Mouse (Mus musculus) mouse embryonic stem cell (cell line): Measurements from ENCODE around the gene Ppp2r2c.

ENCODE experiments used
- in situ Hi-C, 2 experiments: fragments of 300-500 bp; cut with MboI; formaldehyde crosslinking; loops; 1 replicate in 1 of 2; 3 replicates in 1 of 2; pipeline ENCODE4 v1.14.3; 2019 to 2020; ENCODE audit warnings: low sequenced_read_pairs in 2 of 2, low pct_unique_long_range_greater_than_20kb in 1 of 2, mixed read lengths in 1 of 2; ENCODE audit not compliant: unreplicated experiment in 1 of 2

The Ppp2r2c gene

DNA sequence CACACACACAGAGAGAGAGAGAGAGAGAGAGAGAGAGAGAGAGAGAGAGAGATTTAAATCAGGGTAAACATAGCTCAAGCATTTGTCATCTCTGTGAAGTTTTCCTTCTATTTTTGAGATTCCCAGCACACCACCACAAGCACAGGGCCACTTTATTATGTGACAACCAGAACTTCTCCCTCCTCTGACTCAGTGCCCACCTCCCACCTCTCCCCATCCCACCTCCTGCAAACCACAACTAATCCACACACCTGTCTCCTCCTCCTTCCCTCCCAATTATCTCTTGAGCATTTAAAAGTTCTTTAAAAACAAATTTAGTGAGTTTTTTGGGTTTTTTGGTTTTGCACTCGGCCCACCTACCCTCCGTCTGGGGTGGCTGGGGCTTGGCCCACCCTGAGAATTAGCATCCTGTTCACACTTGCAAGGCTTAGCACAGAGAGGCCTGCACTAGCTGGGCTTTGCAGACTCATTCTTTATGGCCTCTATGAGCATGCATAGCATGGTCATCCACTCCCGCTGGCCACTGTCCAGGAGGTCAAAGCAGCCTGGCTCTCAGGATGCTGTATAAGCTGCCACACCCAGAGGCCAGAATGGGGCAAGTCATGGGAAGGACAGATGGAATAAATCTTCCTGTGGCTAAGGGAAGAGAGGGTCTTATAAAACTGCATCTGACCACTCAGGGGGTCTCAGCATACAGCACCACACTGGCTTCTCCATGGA is 122.5 kb downstream of the Ppp2r2c start:
- in situ Hi-C loops = no loop called here

DNA sequence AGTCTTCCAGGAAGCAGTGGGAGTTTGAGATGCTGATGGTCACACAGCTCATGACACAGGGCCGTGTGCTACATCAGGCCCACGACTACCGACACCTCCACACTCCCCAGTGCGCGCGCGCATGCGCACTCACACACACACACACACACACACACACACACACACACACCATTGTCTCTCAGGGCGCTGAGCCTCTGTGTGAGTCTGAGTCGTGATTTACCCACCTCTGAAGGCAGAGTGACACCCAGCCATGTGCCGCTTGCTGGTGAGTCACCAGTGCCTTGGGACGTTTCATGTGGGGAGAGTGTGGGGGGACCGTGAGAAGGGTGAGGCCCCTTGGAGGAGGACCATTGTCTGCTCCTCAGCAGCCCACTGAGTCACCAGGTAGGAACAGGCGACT is 128.1 kb downstream of the Ppp2r2c start:
- in situ Hi-C loops = no loop called here

DNA sequence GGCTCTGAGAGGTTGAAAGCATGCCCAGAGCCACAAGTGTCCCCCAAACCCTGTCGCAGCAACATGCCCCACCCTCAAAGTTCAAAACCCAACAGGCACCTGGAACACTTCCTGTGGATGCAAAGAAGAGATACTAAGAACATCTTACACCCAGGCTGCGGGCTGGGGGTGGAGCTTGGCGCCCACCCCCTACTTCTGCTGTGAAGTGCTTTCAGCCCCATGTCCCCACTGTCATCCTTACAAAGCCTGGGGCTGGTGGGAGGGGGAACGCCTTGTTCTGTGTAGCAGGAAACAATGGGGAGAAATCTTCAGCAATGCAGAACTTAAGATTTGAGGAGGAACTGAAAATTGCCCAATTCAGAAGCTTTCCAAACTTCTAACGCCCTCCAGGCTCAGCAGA is 129.7 kb downstream of the Ppp2r2c start:
- in situ Hi-C loops = no loop called here

DNA sequence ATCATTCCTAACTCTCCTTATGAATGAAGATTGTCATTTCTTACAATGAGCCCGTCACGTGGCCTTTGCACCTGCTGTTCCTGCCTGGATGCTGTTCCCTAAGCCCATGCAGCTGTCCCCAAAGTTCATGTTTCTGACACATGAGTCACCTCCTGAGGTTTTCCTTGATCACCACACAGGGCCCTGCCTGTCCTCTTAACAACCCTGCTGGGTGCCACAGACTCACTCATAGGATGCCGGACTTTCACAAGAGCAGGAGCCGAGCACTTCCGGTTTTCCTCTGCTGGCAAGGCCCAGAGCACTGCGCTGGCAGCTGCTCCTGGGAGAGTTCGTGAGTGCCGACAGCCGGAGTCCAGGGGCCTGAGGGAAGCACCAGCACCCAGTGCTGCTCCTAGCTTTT is 132.7 kb downstream of the Ppp2r2c start:
- in situ Hi-C loops = no loop called here

DNA sequence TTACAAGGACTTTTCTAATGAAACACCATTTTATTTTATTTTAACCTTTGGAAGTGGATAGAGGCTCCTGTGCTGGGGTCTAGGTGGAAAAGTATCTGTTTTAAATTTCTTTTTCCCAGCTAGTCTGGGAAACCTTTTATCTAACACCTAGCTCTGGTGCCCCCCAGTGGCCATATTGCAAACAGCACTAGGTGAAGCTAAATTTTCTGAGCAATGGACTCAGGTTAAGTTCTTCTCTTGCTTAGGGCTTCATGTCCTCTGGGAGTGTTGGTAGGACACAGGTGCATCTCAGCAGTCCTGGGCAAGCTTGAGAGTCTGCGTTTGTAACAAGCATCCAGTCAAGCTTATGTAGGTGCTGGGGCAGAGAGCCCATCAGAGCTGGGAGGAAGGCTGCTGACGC is 133.7 kb downstream of the Ppp2r2c start:
- in situ Hi-C loops = no loop called here
